Mouse (Mus musculus): ENCODE measurements at regions not wholly inside any gene's neighbourhood (a gene's known extent, or its start where the extent isn't known, plus 50 kb on each side); places are given as distances from the start of the nearest gene placed in this dataset.
"Not testable (repeated sequence)": the region's sequence is repeated elsewhere in the genome, so short reads cannot be mapped to it uniquely, and the experiment has no call there.

GRCm38 (mm10) chrX:162359767-162360545, 200.4 kb upstream of the Nhs start:
- DNase-seq (ENCODE audit: low read depth), result no peak

DNA sequence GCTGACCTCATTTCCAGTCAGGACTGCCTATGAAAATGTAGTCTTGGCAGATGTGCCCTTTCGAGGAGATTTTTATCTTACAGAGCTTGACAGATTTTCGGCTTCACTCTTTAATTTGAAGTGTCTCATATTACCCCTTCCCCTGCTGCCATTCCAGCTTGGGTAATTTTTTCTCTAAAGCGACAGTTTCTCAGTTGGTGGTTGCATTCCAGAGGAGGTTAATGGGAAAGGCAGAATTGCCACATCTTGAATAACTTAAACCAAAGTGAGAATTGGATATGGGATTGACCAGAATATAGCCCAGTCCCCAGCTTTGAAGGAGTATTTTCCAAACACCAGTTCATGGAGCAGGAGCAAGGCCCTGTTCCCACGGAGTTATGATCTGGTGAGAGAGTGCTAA, 188.8 kb upstream of the Nhs start:
- DNase-seq (ENCODE audit: low read depth), result no peak

DNA sequence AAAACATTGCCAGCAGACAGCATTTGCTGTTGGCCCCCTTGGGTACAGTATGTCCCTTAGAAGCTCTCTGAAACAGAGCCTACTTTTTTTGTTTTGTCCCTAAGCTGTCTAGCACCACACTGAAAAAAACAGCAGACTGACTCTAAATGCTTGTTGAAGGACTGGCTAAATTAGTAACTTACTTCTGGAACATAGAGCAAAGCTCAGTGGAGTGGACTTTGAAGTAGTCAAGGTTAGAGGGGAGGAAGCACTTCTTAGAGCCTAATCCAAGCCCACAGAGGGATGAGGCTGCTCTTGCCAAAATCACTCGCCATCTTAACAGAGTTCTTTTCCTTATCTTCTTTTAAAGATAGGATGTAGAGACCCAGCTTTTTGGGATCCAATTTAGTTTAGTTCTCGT, 188.4 kb upstream of the Nhs start:
- no peak for DNase-seq (ENCODE audit: low read depth)

DNA sequence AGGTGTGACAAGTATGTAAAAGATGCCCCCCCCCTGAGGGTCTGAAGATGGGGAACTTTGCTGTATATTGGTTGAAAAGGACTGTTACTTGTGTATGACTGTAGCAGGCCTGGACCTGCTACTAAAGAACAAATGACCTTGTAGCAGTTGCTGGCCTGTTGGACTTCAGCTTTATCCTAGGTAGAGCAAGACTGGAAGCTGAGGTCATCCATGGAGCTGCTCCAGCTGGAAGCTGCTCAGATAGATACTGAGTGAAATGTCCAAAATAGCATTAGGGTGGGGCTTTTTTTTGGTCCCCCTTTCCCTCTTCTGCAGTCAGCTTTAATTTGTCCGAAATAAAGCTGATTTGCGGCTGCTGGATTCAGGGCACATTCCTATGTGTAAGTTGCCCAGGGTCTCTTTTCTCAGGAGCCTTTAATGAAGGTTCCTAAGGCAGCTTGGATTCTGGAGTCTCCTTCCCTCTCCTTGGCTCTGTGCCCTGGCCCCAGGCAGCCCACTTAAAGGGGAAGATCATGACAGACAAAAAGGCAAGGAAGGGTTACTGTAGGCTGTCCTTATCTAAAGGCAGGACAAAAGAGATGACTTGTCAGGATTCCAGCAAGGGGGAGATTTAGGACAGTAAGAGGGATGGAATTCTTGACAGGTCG, 186.1 kb upstream of the Nhs start:
- DNase-seq (ENCODE audit: low read depth), result no peak

DNA sequence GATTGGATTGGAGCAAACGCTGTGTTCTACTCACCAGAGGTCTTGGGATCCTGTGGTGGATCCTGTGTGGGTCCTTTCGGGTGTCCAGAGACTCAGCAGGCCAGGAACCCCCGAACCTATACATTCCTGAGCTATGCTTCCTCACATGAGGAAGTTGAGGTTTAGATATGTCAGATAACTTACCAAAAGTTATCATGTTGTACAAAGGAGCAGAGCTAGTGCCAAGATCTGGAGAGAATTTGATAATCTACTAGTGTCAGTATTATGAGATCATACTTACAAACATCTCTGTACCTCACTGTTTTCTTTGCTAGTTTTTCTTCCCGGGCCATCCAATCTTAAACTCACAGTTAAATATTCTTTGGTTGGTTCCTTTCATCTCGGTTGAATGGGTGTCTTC, 172.6 kb upstream of the Nhs start:
- DNase-seq (ENCODE audit: low read depth), result no peak

- DNase-seq (ENCODE audit: low read depth), result no peak
Measured at GRCm38 (mm10) chrX:162307646-162308045, 148.1 kb upstream of the Nhs start.

DNA sequence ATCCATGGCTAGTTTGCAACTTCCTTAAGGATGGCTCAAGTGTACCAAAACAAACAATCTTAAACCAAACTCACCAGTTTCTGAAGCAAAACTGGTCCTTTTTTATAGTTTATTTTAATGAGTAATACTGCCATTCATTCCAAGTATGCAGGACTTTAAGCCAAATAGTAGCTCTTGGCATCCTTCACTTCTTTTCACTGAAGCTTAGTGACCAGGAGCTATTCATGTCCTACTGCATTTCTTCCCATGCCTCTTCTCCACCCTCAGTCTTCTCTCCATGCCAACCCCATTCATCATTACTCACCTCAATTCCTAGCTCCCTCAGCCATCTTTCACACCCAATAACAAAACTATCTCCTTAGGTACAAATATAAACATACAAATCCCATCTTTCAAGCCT, 144.6 kb upstream of the Nhs start:
- no peak for DNase-seq (ENCODE audit: low read depth)

DNA sequence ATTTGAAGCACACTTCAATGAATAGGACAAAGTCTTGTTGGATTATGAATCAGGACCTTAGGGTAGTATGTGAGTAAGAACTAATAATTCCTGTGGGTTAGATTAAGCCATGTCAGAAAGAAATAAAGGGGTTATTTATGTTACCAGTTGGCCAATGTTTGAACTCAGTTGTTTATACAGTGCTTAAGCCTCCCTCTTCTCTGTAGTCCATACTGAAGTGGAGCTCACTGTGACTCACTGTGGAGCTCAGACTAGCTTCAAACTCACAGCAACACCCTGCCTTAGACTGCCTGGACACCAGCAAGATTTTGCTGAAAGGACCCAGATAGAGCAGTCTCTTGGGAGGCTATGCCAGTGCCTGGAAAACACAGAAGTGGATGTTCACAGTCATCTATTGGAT, 143.3 kb upstream of the Nhs start:
- DNase-seq (ENCODE audit: low read depth), result no peak

DNA sequence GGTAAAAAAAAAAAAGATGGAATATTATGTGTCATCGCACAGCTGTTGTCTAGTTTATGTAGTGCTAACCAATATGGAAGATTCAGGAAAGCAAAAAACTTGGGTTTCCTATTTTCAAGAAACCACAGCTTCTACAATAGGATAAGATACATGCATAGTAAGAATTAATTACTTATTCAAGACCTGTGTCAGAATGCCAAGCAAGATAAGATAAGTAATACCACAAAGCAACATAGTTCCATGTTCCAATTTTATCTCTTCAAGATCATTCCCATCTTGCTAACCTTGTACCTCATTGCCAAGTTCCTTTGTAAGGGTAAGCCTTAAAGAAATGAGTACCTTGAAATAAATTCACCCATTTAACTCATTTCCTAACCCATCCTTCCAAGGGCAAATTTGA, 131.7 kb upstream of the Nhs start:
- no peak for DNase-seq (ENCODE audit: low read depth)

DNA sequence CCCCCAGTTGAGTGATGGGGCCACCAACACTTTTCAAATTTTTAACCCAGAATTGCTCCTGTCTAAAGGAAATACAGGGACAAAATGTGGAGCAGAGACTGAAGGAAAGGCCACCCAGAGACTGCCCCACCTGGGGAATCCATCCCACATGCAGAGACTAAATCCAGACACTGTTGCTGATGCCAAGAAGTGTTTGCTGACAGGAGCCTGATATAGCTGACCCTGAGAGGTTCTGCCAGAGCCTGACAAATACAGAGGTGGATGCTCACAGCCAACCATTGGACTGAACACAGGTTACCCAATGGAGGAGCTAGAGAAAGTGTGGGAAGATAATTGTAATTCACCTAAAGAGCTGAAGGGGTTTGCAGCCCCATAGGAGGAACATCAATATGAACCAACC, 126.6 kb upstream of the Nhs start:
- DNase-seq (ENCODE audit: low read depth), result not testable (repeated sequence)

DNA sequence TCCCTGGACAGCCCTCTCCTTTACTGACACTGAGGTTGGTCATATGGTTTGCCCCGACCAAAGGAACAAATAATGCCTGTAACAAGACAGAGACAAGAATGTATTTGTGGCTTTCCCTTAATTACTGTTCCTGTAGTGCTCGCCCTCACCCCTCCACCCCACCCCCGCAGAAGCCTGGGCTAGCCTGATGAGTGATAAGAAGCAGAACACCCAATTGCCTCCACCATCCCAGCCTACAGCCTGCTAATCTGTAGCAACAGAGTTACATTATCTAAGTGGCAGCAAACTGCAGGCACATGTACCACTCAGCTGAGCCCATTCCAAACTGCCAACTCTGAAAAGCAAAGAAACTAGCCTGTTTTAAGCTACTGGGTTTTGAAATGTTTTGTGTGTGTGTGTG, 124.7 kb upstream of the Nhs start:
- no peak for DNase-seq (ENCODE audit: low read depth)

GRCm38 (mm10) chrX:162282690-162283089, 123.2 kb upstream of the Nhs start:
- DNase-seq (ENCODE audit: low read depth), result no peak

DNA sequence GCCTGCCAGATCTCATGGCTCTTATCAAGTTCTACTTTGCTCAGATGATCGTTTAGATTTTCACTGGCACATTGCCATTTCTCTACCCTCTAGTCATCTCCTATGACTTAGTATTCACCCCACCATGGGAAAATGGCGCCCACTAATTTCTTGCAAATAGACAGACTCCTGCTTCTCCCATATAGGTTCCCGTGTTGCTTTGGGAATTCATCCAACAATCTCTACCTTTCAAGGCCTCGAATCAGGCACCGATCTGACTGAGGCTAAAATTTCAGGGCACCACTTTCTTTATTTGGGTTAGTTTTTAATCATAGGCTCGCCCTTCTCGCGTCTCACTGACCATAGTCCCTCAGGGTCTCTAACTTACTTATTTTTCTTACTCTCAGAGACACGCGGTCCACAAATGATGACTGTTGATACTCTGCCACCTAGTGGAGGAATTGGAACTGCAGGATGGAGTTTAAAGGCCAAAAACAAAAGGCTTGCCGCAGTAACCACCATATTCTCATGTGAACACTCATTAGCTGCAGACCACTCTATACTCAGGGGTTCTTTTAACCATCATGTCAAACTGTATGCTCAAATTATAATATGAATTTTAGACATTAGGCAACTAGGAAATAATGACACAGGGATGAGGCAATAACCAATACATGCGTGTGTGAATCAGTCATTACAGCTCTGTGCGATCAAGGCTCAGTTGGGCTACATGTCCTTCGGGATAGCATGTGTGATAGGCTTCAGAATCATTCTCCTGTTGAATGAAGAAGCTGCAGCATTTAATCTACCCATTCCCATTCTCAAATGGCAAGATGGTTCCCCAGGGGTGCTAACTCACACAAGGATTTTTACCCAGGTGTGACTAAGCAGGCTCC, 119.5 kb upstream of the Nhs start:
- peak; percentile 2 for DNase-seq (ENCODE audit: low read depth)

- DNase-seq (ENCODE audit: low read depth), result no peak
Measured at GRCm38 (mm10) chrX:162274581-162274980, 115.1 kb upstream of the Nhs start.

GRCm38 (mm10) chrX:162271189-162271588, 111.7 kb upstream of the Nhs start:
- DNase-seq (ENCODE audit: low read depth), result no peak

DNA sequence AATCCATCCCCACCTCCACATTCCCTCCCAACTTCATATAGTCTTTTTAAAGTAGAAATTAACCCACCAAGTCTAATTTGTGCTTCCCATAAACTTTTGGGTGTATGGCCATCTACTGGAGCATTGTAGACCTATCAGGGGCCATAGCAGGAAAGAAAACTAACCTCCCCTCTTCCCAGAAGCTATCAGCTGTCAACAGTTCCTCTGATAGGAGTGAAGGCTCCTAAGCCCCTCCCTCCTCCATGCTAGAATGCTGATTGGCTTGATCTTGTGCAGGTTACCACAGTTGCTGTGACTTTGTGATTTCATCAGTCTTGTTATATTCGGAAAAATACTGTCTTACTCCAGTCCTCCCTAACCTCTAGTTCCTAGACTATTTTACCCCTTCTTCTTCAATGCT, 109.4 kb upstream of the Nhs start:
- no peak for DNase-seq (ENCODE audit: low read depth)

- DNase-seq (ENCODE audit: low read depth), result no peak
Measured at GRCm38 (mm10) chrX:162268112-162268511, 108.6 kb upstream of the Nhs start.

- DNase-seq (ENCODE audit: low read depth), result no peak
Measured at GRCm38 (mm10) chrX:162267679-162268078, 108.1 kb upstream of the Nhs start.

GRCm38 (mm10) chrX:162266769-162267168, 107.2 kb upstream of the Nhs start:
- DNase-seq (ENCODE audit: low read depth), result no peak

- DNase-seq (ENCODE audit: low read depth), result no peak
Measured at GRCm38 (mm10) chrX:162257398-162257797, 97.9 kb upstream of the Nhs start.

DNA sequence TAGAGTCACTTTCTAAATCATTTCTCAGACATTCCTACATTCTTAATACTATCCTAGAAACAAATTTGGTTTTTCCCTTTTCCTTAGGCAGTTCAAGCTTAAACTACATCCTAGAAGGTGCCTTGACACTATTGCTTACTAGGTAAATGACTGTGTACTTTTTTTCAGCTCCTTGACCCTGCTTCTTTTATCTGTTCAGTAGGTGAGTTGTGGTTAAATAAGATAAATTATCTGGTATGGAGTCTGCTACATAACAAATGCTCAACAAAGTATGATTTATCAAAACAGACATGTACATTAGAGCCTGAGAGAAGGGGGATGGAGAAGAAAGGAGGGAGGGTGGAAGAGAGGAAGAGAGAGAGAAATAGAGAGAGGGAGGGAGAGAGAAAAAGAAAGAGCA, 96.3 kb upstream of the Nhs start:
- DNase-seq (ENCODE audit: low read depth), result no peak

GRCm38 (mm10) chrX:162241291-162241690, 81.8 kb upstream of the Nhs start:
- no peak for DNase-seq (ENCODE audit: low read depth)

- DNase-seq (ENCODE audit: low read depth), result no peak
Measured at GRCm38 (mm10) chrX:162235552-162235951, 76.0 kb upstream of the Nhs start.

Data from induced T-regulatory cell, adult 2 months (primary cell).